Mouse (Mus musculus): ENCODE results near the gene Clspn.

- no peak for TF ChIP-seq CTCF (IDR thresholded peaks at IDR 0.05; ENCODE audit: insufficient read depth, low read length)
- no peak for TF ChIP-seq POLR2A (IDR thresholded peaks at IDR 0.05; ENCODE audit: borderline replicate concordance, extremely low read depth, low read depth, low read length)
Observed at GRCm38 (mm10) chr4:126620349-126620874, 63.7 kb downstream of the Clspn start.
